Mouse (Mus musculus) thymus, adult 2 months (tissue): ENCODE measurements around the gene Nyap1. TPM values are rescaled to one million over a fixed set of nuclear protein-coding genes. Genes with fewer than 3 reads are reported as not detected.

Experiments
- DNase-seq: peaks from one replicate; pipeline ENCODE4 v3.0.0; 2021
- H3K27ac ChIP-seq: fragments of 200-500 bp; 2 replicates; pipeline ENCODE4 v1.5.1; 2012; ENCODE audit warnings: low read length, control low read depth; ENCODE audit not compliant: control insufficient read depth, insufficient read depth
- H3K27me3 ChIP-seq: fragments of 200-500 bp; 2 replicates; pipeline ENCODE4 v1.6.1; 2012; ENCODE audit warnings: mild to moderate bottlenecking, low read length, moderate library complexity, mixed read lengths; ENCODE audit not compliant: control insufficient read depth, insufficient read depth
- H3K36me3 ChIP-seq: fragments of 200-500 bp; 2 replicates; pipeline ENCODE4 v1.6.1; 2012; ENCODE audit warnings: mild to moderate bottlenecking, low read length, moderate library complexity; ENCODE audit not compliant: control insufficient read depth, insufficient read depth
- H3K4me1 ChIP-seq: fragments of 200-500 bp; replicated peaks from 2 replicates; pipeline ENCODE4 v1.6.1; 2012; ENCODE audit warnings: low read length; ENCODE audit not compliant: control insufficient read depth, insufficient read depth
- H3K4me3 ChIP-seq: fragments of 200-500 bp; 2 replicates; pipeline ENCODE4 v1.5.1; 2012; ENCODE audit warnings: mild to moderate bottlenecking, low read length, control low read depth, moderate library complexity; ENCODE audit not compliant: control insufficient read depth, insufficient read depth
- CTCF ChIP-seq: fragments of 200-500 bp; IDR thresholded peaks from 2 replicates; pipeline ENCODE4 v1.5.1; 2012; ENCODE audit warnings: mild to moderate bottlenecking, control low read depth, low read length, moderate library complexity, borderline replicate concordance; ENCODE audit not compliant: control insufficient read depth, poor library complexity, insufficient read depth; ENCODE audit errors: extremely low read depth
- POLR2A ChIP-seq: fragments of 200-500 bp; IDR thresholded peaks from 2 replicates; pipeline ENCODE4 v1.6.1; 2012; ENCODE audit warnings: mild to moderate bottlenecking, low read length, control low read depth, moderate library complexity; ENCODE audit not compliant: control insufficient read depth, poor library complexity, insufficient read depth; ENCODE audit errors: extremely low read depth
- WGBS: fragments of 180-500 bp; shearing (Covaris S2); methylation state at CpG from one replicate; pipeline ENCODE4 v1.1.7; 2018; 5-methylcytosine and 5-hydroxymethylcytosine counted together
- polyA plus RNA-seq: library from polyadenylated mRNA; depleted of rRNA; stranded (reverse); fragments of >200 nt; gene quantifications from 2 replicates; pipeline ENCODE4 v1.2.3, GENCODE M21; 2012; rRNA removed

Nyap1 gene
- polyA plus RNA-seq: 97.2 and 110 TPM in 2 replicates

GRCm38 (mm10) chr5:137741023-137741931 lies at the start of gene Nyap1:
TSS of gene Nyap1 (minus strand) at chr5:137741607.
- Histone ChIP-seq H3K36me3 (no peaks in the 10 kb centered on the region), H3K27ac (peak within 1 kb of the TSS; percentile 62), H3K27me3 (no peaks in the 10 kb centered on the region)

DNA sequence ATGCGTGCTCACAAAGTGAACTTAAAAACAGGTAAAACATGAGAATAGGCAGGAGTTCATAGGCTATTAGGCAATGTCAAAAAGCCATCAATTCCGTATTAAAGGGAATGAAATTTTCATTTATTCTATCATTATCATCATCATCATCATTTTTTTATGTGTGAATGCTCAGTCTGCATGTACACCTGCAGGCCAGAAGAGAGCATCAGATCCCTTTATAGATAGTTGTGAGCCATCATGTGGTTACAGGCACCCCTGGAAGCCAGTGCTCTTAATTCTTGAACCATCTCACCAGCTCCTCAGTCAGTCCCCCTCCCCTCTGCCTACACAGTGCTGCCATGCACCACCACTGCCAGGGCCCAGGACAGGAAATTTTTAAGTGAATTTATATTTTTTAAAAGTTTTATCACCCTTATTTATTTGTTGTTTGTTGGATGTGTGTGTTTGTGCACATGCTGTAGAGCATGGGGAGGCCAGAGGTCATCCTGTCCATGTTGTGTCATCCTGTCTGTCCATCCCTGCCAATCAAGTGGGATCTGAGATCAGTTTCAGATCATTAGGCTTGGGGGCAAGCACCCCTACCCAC lies 47.6 kb upstream of the Nyap1 start:
- DNase-seq: no peak
- Histone ChIP-seq H3K36me3 (no peaks in the 10 kb centered on the region), H3K27ac (no peak overlapping the region), H3K27me3 (no peaks in the 10 kb centered on the region), H3K4me1 (peaks cover 20% of the 10 kb centered on the region), H3K4me3 (no peak overlapping the region)
- TF ChIP-seq POLR2A (no peak), CTCF (no peak)
- WGBS: 89% methylated on average over 2 of the region's 2 CpGs

More at GRCm38 (mm10) chr5:137741023-137741931, at the start of gene Nyap1:
- peaks cover 40% of the 10 kb centered on the region for H3K4me1 ChIP-seq
- peak within 1 kb of the TSS; percentile 83 for H3K4me3 ChIP-seq
- WGBS: under 1% methylated on average over 71 of the region's 71 CpGs
- DNase-seq: peak; percentile 94
- TF ChIP-seq CTCF (peak; percentile 99), POLR2A (peak; percentile 92)

DNA sequence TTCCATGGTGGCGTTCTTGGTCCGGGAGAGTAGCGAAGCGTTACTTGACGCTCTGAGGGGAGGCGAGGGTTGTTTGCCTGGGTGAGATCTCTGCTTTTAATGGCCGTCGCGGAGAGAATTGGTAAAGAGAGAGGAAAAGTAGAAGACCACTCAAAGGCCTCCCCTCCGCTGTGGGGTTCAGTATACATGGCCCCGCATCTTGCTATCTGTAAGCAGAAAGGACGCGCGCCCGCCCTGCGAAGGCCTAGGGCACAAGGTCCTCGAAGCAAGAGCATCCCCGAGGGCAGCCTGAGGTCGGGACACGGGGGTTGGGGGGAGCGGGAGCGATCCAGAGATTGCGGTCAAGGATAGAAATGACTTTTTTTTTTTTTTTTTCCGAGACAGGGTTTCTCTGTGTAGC lies 46.8 kb upstream of the Nyap1 start:
- DNase-seq: peak; percentile 36
- WGBS: 80% methylated on average over 24 of the region's 24 CpGs

GRCm38 (mm10) chr5:137787151-137787928 lies 45.9 kb upstream of the Nyap1 start, which contains the start of the genes Mepce and Zcwpw1:
TSS of gene Mepce (minus strand) at chr5:137787655.
TSS of gene Zcwpw1 (plus strand) at chr5:137787798.
- Histone ChIP-seq H3K27ac (peak within 1 kb of the TSS; percentile 95), H3K27me3 (no peaks in the 10 kb centered on the region), H3K36me3 (peaks cover 8% of the 10 kb centered on the region), H3K4me1 (peaks cover 25% of the 10 kb centered on the region), H3K4me3 (peak within 1 kb of the TSS; percentile 70)
- WGBS: under 1% methylated on average over 48 of the region's 48 CpGs
- 0 out of 2 replicates have a peak, but pooled peaks have one; percentile 33 for TF ChIP-seq POLR2A
- peak; percentile 85 for TF ChIP-seq CTCF
- peak; percentile 95 for DNase-seq

More for the DNA sequence above, 46.8 kb upstream of the Nyap1 start:
- no peak overlapping the region for H3K27ac ChIP-seq
- H3K4me3 ChIP-seq: peak overlapping the region; percentile 35
- TF ChIP-seq CTCF (no peak), POLR2A (no peak)
- peaks cover 25% of the 10 kb centered on the region for H3K4me1 ChIP-seq
- peaks cover under 1% of the 10 kb centered on the region; the same call in 1 of the 2 replicates for H3K36me3 ChIP-seq
- H3K27me3 ChIP-seq: no peaks in the 10 kb centered on the region

DNA sequence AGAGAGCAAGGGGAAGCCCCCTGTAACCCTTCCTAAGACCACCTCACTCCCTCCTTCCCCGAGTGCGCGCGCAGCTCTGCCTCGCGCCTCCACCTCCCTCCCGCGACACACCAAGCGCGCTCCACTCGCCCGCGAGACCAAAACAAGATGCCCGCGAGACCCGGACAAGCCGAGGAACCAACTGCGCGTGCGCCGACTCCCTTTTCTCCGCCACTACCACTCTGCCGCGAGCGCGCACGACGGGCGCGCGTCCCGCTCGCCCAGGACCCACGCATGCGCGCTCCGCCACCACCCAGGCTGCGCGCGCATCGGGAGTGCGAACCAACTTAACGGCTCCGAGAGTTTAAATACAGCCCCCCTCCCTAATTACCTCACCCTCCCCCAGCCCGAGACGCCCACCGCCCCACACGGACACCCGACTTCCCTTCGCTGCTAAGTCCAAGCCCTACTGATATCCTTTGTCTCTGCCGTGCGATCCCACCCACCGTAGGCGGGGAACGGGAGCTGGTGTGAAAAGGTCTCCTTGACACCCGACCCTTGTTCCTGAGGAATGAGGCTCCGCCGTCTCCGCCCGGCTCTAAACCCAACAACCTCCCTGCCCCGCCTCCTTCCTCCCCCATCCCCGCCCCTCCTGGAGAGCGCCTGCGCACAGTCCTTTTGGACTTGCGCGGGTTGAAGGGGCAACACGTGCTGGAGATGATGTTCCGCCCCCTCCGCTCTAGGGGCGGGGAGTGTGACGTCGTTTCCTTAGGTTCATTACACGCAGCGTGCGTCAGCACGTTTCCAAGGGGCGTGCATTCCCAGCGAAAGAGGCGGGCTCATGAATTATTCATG lies 44.9 kb upstream of the Nyap1 start:
- H3K4me3 ChIP-seq: peak overlapping the region; percentile 64
- peaks cover 15% of the 10 kb centered on the region for H3K36me3 ChIP-seq
- H3K27me3 ChIP-seq: no peaks in the 10 kb centered on the region
- H3K4me1 ChIP-seq: peaks cover 25% of the 10 kb centered on the region
- peak overlapping the region; percentile 90 for H3K27ac ChIP-seq
- under 1% methylated on average over 79 of the region's 79 CpGs for WGBS
- peak; percentile 91 for TF ChIP-seq POLR2A
- peak; percentile 66; the same call in 1 of the 2 replicates for TF ChIP-seq CTCF
- peak; percentile 98 for DNase-seq
